In genomic region chr9:14770803-14771471, GRCm38 (mm10) we compare ENCODE assay signal across 11 mouse cellular contexts. TPM values are rescaled to one million over a fixed set of nuclear protein-coding genes. Genes with fewer than 3 reads are reported as not detected.
DNase-seq lines count a peak whose midpoint lies in the region; ATAC-seq and TF ChIP-seq lines count a peak whose summit lies in the region.
"Had no signal": no experiment of that assay in that cellular context is flagged by ENCODE, and none has a peak within 500 bp of the region (broad histone marks: within the 10 kb centered on the region; RNA-seq: fewer than 3 reads in every experiment).

1700012B09Rik (minus strand) TSS chr9:14771030.

- no peaks in the 10 kb centered on the region for H3K9me3 ChIP-seq in heart, embryonic 12.5 days (replicated peaks)
- no peaks in the 10 kb centered on the region for H3K9me3 ChIP-seq in hindbrain, embryonic 10.5 days
- no peaks in the 10 kb centered on the region for H3K9me3 ChIP-seq in midbrain, postnatal 0 days (ENCODE audit: low read length)
- H3K9me3 ChIP-seq: megakaryocyte, embryonic 14.5 days had no signal

- no peak within 1 kb of the TSS for H3K9ac ChIP-seq in heart, embryonic 12.5 days
- H3K9ac ChIP-seq in midbrain, postnatal 0 days (replicated peaks; ENCODE audit: low read length, poor library complexity, severe bottlenecking): no peak within 1 kb of the TSS

- no peak for ATAC-seq in heart, embryonic 12.5 days (ENCODE audit: insufficient number of reproducible peaks, low FRiP score)
- peak; percentile 63 for ATAC-seq in midbrain, postnatal 0 days (ENCODE audit: low FRiP score)
- ATAC-seq: intestine, embryonic 16.5 days had no signal

- no peak for TF ChIP-seq CTCF in midbrain, postnatal 0 days (IDR thresholded peaks at IDR 0.05)

- no peaks in the 10 kb centered on the region for H3K36me3 ChIP-seq in heart, embryonic 12.5 days
- no peaks in the 10 kb centered on the region for H3K36me3 ChIP-seq in hindbrain, embryonic 10.5 days
- no peaks in the 10 kb centered on the region for H3K36me3 ChIP-seq in midbrain, postnatal 0 days (ENCODE audit: insufficient read depth, low read length)

- H3K27ac ChIP-seq in heart, embryonic 12.5 days (ENCODE audit: poor library complexity, severe bottlenecking): no peak within 1 kb of the TSS
- 0 out of 2 replicates have a peak within 1 kb of the TSS, but pooled peaks have one; percentile 30 for H3K27ac ChIP-seq in hindbrain, embryonic 10.5 days
- no peak within 1 kb of the TSS for H3K27ac ChIP-seq in midbrain, postnatal 0 days (ENCODE audit: low read depth, low read length)

- DNase-seq in heart, postnatal 4 days: no peak
- DNase-seq in R1 (ENCODE audit: low read depth, low spot score): peak; percentile 44
- peak; percentile 31 for DNase-seq in hindbrain, embryonic 10.5 days (ENCODE audit: low spot score)
- DNase-seq in midbrain, postnatal 0 days (ENCODE audit: low spot score): peak; percentile 5
- DNase-seq in gastrocnemius, postnatal 10 days: no peak
- no peak for DNase-seq in MN1 (ENCODE audit: low spot score)
- no peak for DNase-seq in urinary bladder, postnatal 36 days (ENCODE audit: low spot score in 2 of 2)
- DNase-seq: cerebellum, adult 11 months had no signal

- H3K4me2 ChIP-seq in heart, embryonic 12.5 days: peak within 1 kb of the TSS; percentile 50
- peak within 1 kb of the TSS; percentile 39 for H3K4me2 ChIP-seq in midbrain, postnatal 0 days (ENCODE audit: low read depth, low read length, poor library complexity, severe bottlenecking)

- no peak within 1 kb of the TSS; the same call in 1 of the 2 replicates for H3K4me3 ChIP-seq in heart, embryonic 12.5 days
- peak within 1 kb of the TSS; percentile 23; the same call in 1 of the 2 replicates for H3K4me3 ChIP-seq in hindbrain, embryonic 10.5 days
- 0 out of 2 replicates have a peak within 1 kb of the TSS, but pooled peaks have one; percentile 8 for H3K4me3 ChIP-seq in midbrain, postnatal 0 days (ENCODE audit: low read depth, low read length)
- H3K4me3 ChIP-seq: megakaryocyte, embryonic 14.5 days had no signal

- H3K27me3 ChIP-seq in heart, embryonic 12.5 days (replicated peaks): peaks cover 47% of the 10 kb centered on the region
- H3K27me3 ChIP-seq in hindbrain, embryonic 10.5 days (ENCODE audit: insufficient read depth, poor library complexity, severe bottlenecking): peaks cover 15% of the 10 kb centered on the region
- H3K27me3 ChIP-seq in midbrain, postnatal 0 days (ENCODE audit: insufficient read depth, low read length): no peaks in the 10 kb centered on the region

- WGBS in heart, embryonic 12.5 days: 18% methylated on average over 23 of the region's 23 CpGs
- WGBS in hindbrain, embryonic 10.5 days: 18% methylated on average over 23 of the region's 23 CpGs
- 13% methylated on average over 23 of the region's 23 CpGs for WGBS in midbrain, postnatal 0 days

- peaks cover 6% of the 10 kb centered on the region for H3K4me1 ChIP-seq in heart, embryonic 12.5 days (replicated peaks)
- peaks cover 14% of the 10 kb centered on the region for H3K4me1 ChIP-seq in hindbrain, embryonic 10.5 days (replicated peaks)
- 0 out of 2 replicates have a peak, but pooled peaks cover 6% of the 10 kb centered on the region for H3K4me1 ChIP-seq in midbrain, postnatal 0 days (ENCODE audit: insufficient read depth, low read length)

RNA-seq across cellular contexts. Expression of gene 1700012B09Rik, which starts in this region (rescaled TPM):
- polyA plus RNA-seq in heart, embryonic 12.5 days (2016; fragmentation: Nextera tagmentation; extraction: Ambion mirVana): not detected in 2 replicates
- not detected for total RNA-seq in heart, postnatal 4 days (2021)
- polyA plus RNA-seq in hindbrain, embryonic 10.5 days (2016; fragmentation: Nextera tagmentation; extraction: Ambion mirVana): 1.2 and 6.1 TPM in 2 replicates
- 6.2 TPM in 1 of 2 replicates, not detected in the other for total RNA-seq in midbrain, postnatal 0 days (2014; rRNA removed)
- 3.9 and 4.4 TPM in 2 replicates for polyA plus RNA-seq in midbrain, postnatal 0 days (2015; fragmentation: Nextera tagmentation; extraction: Ambion mirVana)
- total RNA-seq in gastrocnemius, postnatal 10 days (2021): not detected
- polyA plus RNA-seq: intestine, embryonic 16.5 days had no signal

Comparison
In these comparisons a context has a peak if more than half of its experiments do, and no peak if none do; other contexts are left out.
1. DNase-seq: peak in R1 (single experiment), hindbrain, embryonic 10.5 days (single experiment) and midbrain, postnatal 0 days (single experiment); none in heart, postnatal 4 days (single experiment), gastrocnemius, postnatal 10 days (single experiment), MN1 (single experiment) and urinary bladder, postnatal 36 days (0 of 2).